Mouse (Mus musculus) midbrain, embryonic 12.5 days (tissue): ENCODE data around the gene Adgrb2. TPM values are rescaled to one million over a fixed set of nuclear protein-coding genes. Genes with fewer than 3 reads are reported as not detected.

Experiments
- ATAC-seq: fragments of 200-750 bp; cut with Nextera tagmentation; 2 replicates; pipeline ENCODE4 v1.8.0; 2017; ENCODE audit warnings: low read depth, moderate TSS enrichment, moderate library complexity; ENCODE audit not compliant: low FRiP score
- H3K27ac ChIP-seq: fragments of 300-500 bp; sonication (generic); replicated peaks from 2 replicates; pipeline ENCODE4 v1.5.1; 2016; ENCODE audit warnings: mild to moderate bottlenecking
- H3K27me3 ChIP-seq: fragments of 300-500 bp; sonication (generic); 2 replicates; pipeline ENCODE4 v1.6.1; 2016; ENCODE audit warnings: mild to moderate bottlenecking
- H3K36me3 ChIP-seq: fragments of 300-500 bp; sonication (generic); 2 replicates; pipeline ENCODE4 v1.6.1; 2016
- H3K4me1 ChIP-seq: fragments of 300-500 bp; sonication (generic); 2 replicates; pipeline ENCODE4 v1.6.1; 2016
- H3K4me2 ChIP-seq: fragments of 300-500 bp; sonication (generic); replicated peaks from 2 replicates; pipeline ENCODE4 v1.6.1; 2016; ENCODE audit warnings: mild to moderate bottlenecking, moderate library complexity
- H3K4me3 ChIP-seq: fragments of 300-500 bp; sonication (generic); 2 replicates; pipeline ENCODE4 v1.5.1; 2016; ENCODE audit warnings: mild to moderate bottlenecking
- H3K9ac ChIP-seq: fragments of 300-500 bp; sonication (generic); replicated peaks from 2 replicates; pipeline ENCODE4 v1.6.1; 2016; ENCODE audit warnings: mild to moderate bottlenecking, moderate library complexity
- H3K9me3 ChIP-seq: fragments of 300-500 bp; sonication (generic); 2 replicates; pipeline ENCODE4 v1.6.1; 2016; ENCODE audit warnings: mild to moderate bottlenecking
- WGBS: fragments of 180-500 bp; shearing (Covaris S2); methylation state at CpG from one replicate; pipeline ENCODE4 v1.1.7; 2016; 5-methylcytosine and 5-hydroxymethylcytosine counted together
- polyA plus RNA-seq: library from polyadenylated mRNA; unstranded; fragments of >200 nt; fragmentation: Nextera tagmentation; extraction: Ambion mirVana; gene quantifications from 2 replicates; pipeline ENCODE4 v1.2.1, GENCODE M21; 2016

Adgrb2 gene
- polyA plus RNA-seq, 1 experiment from 2014 or later = 7.4 TPM

GRCm38 (mm10) chr4:130036573-130037401 is 52.1 kb downstream of the Adgrb2 start:
- no peak overlapping the region for H3K4me3 ChIP-seq
- H3K4me2 ChIP-seq = no peak overlapping the region; the same call in 1 of the 2 replicates

GRCm38 (mm10) chr4:130039351-130039750 is 54.7 kb downstream of the Adgrb2 start:
- Histone ChIP-seq H3K9ac (no peak overlapping the region), H3K36me3 (no peaks in the 10 kb centered on the region), H3K4me1 (peaks cover 11% of the 10 kb centered on the region), H3K27ac (no peak overlapping the region), H3K9me3 (no peaks in the 10 kb centered on the region), H3K4me2 (no peak overlapping the region), H3K27me3 (peaks cover 31% of the 10 kb centered on the region), H3K4me3 (no peak overlapping the region)
- 52% methylated on average over 5 of the region's 5 CpGs for whole genome bisulfite sequencing
- no peak for ATAC-seq

More at GRCm38 (mm10) chr4:130036573-130037401, 52.1 kb downstream of the Adgrb2 start:
- 17% methylated on average over 23 of the region's 23 CpGs for WGBS
- no peaks in the 10 kb centered on the region for H3K9me3 ChIP-seq
- no peak overlapping the region for H3K27ac ChIP-seq
- H3K27me3 ChIP-seq = peaks cover 33% of the 10 kb centered on the region
- H3K9ac ChIP-seq = no peak overlapping the region
- H3K4me1 ChIP-seq = peaks cover 21% of the 10 kb centered on the region
- ATAC-seq = no peak
- H3K36me3 ChIP-seq = no peaks in the 10 kb centered on the region

- ATAC-seq = no peak
- no peak overlapping the region for H3K27ac ChIP-seq
- 90% methylated on average over 11 of the region's 11 CpGs for WGBS
These were observed 56.4 kb downstream of the Adgrb2 start for GRCm38 (mm10) chr4:130041076-130041475.

GRCm38 (mm10) chr4:130044211-130044610 is 59.5 kb downstream of the Adgrb2 start:
- no peak for ATAC-seq
- Histone ChIP-seq H3K36me3 (no peaks in the 10 kb centered on the region), H3K9me3 (no peaks in the 10 kb centered on the region), H3K27me3 (peaks cover 44% of the 10 kb centered on the region), H3K27ac (no peak overlapping the region), H3K4me3 (no peak overlapping the region), H3K4me2 (no peak overlapping the region), H3K9ac (no peak overlapping the region), H3K4me1 (peaks cover 20% of the 10 kb centered on the region)
- WGBS = 73% methylated on average over 9 of the region's 9 CpGs

More at GRCm38 (mm10) chr4:130041076-130041475, 56.4 kb downstream of the Adgrb2 start:
- Histone ChIP-seq H3K27me3 (peaks cover 33% of the 10 kb centered on the region), H3K9me3 (no peaks in the 10 kb centered on the region), H3K9ac (no peak overlapping the region), H3K36me3 (no peaks in the 10 kb centered on the region), H3K4me3 (no peak overlapping the region), H3K4me1 (peaks cover 19% of the 10 kb centered on the region), H3K4me2 (no peak overlapping the region)

GRCm38 (mm10) chr4:130045609-130046008 is 60.9 kb downstream of the Adgrb2 start:
- Histone ChIP-seq H3K27ac (no peak overlapping the region), H3K27me3 (peaks cover 57% of the 10 kb centered on the region)
- no peak for ATAC-seq

GRCm38 (mm10) chr4:130047331-130048202 is 62.9 kb downstream of the Adgrb2 start, which contains the start of gene Col16a1:
TSS of gene Col16a1 (plus strand) at chr4:130047840.
- Histone ChIP-seq H3K27me3 (peaks cover 57% of the 10 kb centered on the region), H3K4me2 (peak within 1 kb of the TSS; percentile 56), H3K4me3 (peak within 1 kb of the TSS; percentile 31), H3K9me3 (no peaks in the 10 kb centered on the region), H3K9ac (peak within 1 kb of the TSS; percentile 40), H3K27ac (no peak within 1 kb of the TSS), H3K36me3 (no peaks in the 10 kb centered on the region), H3K4me1 (peaks cover 20% of the 10 kb centered on the region)
- WGBS = 1% methylated on average over 45 of the region's 46 CpGs
- ATAC-seq = peak; percentile 54; the same call in 1 of the 2 replicates

More at GRCm38 (mm10) chr4:130045609-130046008, 60.9 kb downstream of the Adgrb2 start:
- Histone ChIP-seq H3K4me3 (no peak overlapping the region), H3K9ac (no peak overlapping the region), H3K4me2 (no peak overlapping the region), H3K4me1 (peaks cover 20% of the 10 kb centered on the region), H3K36me3 (no peaks in the 10 kb centered on the region), H3K9me3 (no peaks in the 10 kb centered on the region)
- 20% methylated on average over 14 of the region's 14 CpGs for WGBS

- ATAC-seq = 0 out of 2 replicates have a peak, but pooled peaks have one; percentile 12
- no peaks in the 10 kb centered on the region for H3K36me3 ChIP-seq
- H3K4me1 ChIP-seq = peaks cover 20% of the 10 kb centered on the region
- no peak overlapping the region; the same call in 1 of the 2 replicates for H3K9ac ChIP-seq
- H3K27ac ChIP-seq = no peak overlapping the region
- WGBS = 39% methylated on average over 4 of the region's 4 CpGs
- no peaks in the 10 kb centered on the region for H3K9me3 ChIP-seq
- no peak overlapping the region; the same call in 1 of the 2 replicates for H3K4me3 ChIP-seq
- peak overlapping the region; percentile 56 for H3K4me2 ChIP-seq
- peaks cover 57% of the 10 kb centered on the region for H3K27me3 ChIP-seq
These were observed 63.5 kb downstream of the Adgrb2 start for GRCm38 (mm10) chr4:130048203-130048479.

- H3K9ac ChIP-seq = no peak overlapping the region
- peaks cover 52% of the 10 kb centered on the region for H3K27me3 ChIP-seq
- no peak overlapping the region for H3K27ac ChIP-seq
- H3K4me3 ChIP-seq = no peak overlapping the region
- no peaks in the 10 kb centered on the region for H3K9me3 ChIP-seq
- H3K36me3 ChIP-seq = no peaks in the 10 kb centered on the region
- no peak for ATAC-seq
- WGBS = 86% methylated on average over 8 of the region's 8 CpGs
- H3K4me2 ChIP-seq = no peak overlapping the region
- peaks cover 25% of the 10 kb centered on the region for H3K4me1 ChIP-seq
These were observed 65.6 kb downstream of the Adgrb2 start for GRCm38 (mm10) chr4:130050056-130050824.

GRCm38 (mm10) chr4:130052283-130052682 is 67.6 kb downstream of the Adgrb2 start:
- Histone ChIP-seq H3K27ac (no peak overlapping the region), H3K27me3 (peaks cover 32% of the 10 kb centered on the region), H3K4me2 (no peak overlapping the region), H3K9me3 (no peaks in the 10 kb centered on the region), H3K9ac (no peak overlapping the region), H3K4me3 (no peak overlapping the region), H3K4me1 (peaks cover 31% of the 10 kb centered on the region), H3K36me3 (no peaks in the 10 kb centered on the region)
- WGBS = 85% methylated on average over 3 of the region's 3 CpGs
- ATAC-seq = no peak

- no peak overlapping the region for H3K4me3 ChIP-seq
- ATAC-seq = no peak
- H3K4me2 ChIP-seq = no peak overlapping the region
- H3K4me1 ChIP-seq = peaks cover 23% of the 10 kb centered on the region
- H3K9me3 ChIP-seq = no peaks in the 10 kb centered on the region
- H3K36me3 ChIP-seq = no peaks in the 10 kb centered on the region
- H3K27me3 ChIP-seq = peaks cover 24% of the 10 kb centered on the region
- WGBS = 90% methylated on average over 9 of the region's 9 CpGs
- no peak overlapping the region for H3K9ac ChIP-seq
- H3K27ac ChIP-seq = no peak overlapping the region
These were observed 68.4 kb downstream of the Adgrb2 start for GRCm38 (mm10) chr4:130053111-130053510.

- ATAC-seq = no peak
- H3K27me3 ChIP-seq = peaks cover 8% of the 10 kb centered on the region
- no peaks in the 10 kb centered on the region for H3K9me3 ChIP-seq
- no peaks in the 10 kb centered on the region for H3K36me3 ChIP-seq
- no peak overlapping the region for H3K4me2 ChIP-seq
- peaks cover 21% of the 10 kb centered on the region for H3K4me1 ChIP-seq
- H3K27ac ChIP-seq = no peak overlapping the region
- WGBS = 47% methylated on average over 1 of the region's 1 CpGs
- H3K4me3 ChIP-seq = no peak overlapping the region
- H3K9ac ChIP-seq = no peak overlapping the region
These were observed 70.1 kb downstream of the Adgrb2 start for GRCm38 (mm10) chr4:130054727-130055126.
